Mouse (Mus musculus) v-Abl transformed pro-B cells (cell line): ENCODE results near the gene Rimbp3.
"Not testable (repeated sequence)": the region's sequence is repeated elsewhere in the genome, so short reads cannot be mapped to it uniquely, and the experiment has no call there.

Experiments used
- in situ Hi-C, 2 experiments: fragments of 400-800 bp; cut with MboI; formaldehyde crosslinking; loops; one replicate each; pipeline ENCODE4 v1.15.1; 2025; ENCODE audit not compliant: unreplicated experiment in 2 of 2

Rimbp3 gene

DNA sequence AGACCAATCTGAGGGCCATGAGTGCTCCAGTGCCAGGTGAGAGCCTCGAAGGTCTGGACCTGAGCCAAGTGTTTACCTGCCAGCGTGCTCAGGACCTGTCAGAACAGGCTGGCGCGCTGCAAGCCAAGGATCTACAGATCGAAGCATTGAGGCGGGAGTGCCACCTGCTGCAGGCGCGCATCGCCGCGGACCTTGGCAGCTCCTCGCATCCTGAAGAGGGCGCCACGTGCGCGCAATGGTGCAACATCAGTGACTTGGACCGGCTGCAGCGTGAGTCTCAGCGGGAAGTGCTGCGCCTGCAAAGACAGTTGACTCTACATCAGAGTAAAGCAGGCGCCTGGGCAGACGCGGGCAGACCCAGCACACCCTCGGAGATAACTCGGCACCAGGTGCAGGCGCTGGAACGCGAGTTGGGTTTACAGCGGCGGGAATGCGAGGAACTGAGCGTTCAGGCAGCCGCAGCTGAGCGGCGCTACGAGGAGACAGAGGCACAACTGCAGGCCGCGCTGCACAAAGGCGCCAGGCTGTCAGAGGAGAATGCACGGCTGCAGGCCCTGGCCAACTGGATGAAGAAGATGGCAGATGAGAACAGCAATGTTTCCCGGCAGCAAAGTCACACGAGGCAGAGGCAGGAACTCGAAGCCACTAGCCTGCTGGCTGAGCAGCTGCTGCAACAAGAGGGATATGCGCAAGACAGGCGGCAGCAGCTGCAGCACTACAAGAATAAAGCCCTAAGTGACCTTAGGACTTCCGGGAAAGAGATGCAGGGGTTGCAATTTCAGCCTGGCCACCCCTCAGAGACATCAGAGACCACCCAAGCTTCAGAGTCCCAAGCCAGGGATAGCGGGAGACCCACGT is 1.8 kb downstream of the Rimbp3 start:
- in situ Hi-C loops: loop anchor here (5.0 to 10.0 kb wide), 3 partner anchors 62 to 345 kb away; partner anchors contain the start of genes Igll1 (in 1 of the 2) and Tmem191c (in 1 of the 2)

DNA sequence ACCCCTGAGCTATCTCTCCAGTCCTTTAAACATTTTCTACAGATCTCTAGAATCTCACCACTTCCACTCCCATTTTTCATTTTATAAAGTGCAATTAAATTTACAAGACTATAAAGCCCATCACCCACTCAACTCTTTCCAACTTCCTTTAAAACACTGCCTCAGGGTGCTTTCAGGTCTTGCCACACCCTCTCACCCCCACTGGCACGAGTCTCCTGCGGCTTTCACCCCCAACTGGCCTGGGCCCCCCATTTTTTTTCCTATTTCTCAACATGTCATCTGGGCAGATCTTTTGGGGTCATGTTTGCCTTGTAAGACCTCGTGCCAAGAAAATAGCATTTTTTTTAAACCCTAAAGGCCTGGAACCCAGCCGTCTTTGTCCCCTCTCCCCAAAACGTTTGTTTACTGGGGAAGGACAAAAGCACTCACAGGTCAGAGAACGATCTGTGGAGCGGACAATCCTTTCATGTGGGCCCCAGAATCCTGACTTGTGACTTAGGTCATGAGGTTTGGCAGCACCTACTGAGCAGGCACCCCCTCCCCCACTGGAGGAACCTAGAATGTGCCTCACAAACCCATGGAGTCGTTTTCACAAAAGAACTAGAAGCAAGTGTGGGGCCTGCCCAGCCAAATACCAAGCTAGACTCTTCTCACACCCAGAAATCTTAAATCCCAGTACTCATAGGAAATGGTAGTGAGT is 8.7 kb downstream of the Rimbp3 start:
- in situ Hi-C loops: no loop called here

DNA sequence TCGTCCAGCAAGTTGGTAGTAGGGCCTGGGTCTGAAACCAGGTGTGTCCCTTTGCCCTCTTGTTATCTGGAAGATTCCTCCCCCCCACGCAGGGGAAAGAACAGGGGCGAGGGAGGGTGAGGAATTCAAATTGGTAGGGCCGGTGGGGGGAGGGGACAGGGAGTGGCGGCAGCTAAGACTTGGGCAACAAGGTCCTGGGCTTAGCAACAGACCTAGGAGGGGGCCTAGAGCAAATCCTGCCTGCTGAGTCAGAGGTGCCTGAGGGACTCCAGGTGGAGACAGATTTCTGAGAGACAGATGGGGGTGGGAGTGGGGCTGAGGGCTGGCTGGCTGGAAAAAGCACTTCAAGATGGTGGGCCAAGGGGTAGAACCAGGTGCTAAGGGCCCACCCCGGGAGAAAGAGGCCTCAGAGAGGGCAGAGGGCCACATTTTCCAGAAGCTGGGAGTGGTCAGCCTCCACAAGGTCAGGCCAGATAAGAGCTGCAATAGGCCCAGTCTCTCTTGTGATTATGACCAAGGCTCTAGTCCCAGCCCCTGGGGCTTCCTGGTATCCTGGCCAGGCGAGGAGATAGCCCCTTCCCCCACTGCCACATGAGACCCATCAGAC is 11.8 kb downstream of the Rimbp3 start:
- in situ Hi-C loops: no loop called here

DNA sequence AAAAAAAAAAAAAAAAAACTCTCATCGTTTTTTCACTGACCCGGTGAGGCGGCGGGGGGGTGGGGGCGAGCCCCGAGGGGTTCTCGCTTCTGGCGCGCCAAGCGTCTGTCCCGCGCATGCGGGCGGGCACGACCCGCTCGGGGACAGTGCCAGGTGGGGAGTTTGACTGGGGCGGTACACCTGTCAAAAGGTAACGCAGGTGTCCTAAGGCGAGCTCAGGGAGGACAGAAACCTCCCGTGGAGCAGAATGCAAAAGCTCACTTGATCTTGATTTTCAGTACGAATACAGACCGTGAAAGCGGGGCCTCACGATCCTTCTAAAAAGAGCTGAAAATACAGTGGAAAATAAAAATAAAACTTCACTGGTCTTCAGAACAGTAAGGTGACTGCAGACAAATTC is 13.8 kb downstream of the Rimbp3 start:
- in situ Hi-C loops: no loop called here

DNA sequence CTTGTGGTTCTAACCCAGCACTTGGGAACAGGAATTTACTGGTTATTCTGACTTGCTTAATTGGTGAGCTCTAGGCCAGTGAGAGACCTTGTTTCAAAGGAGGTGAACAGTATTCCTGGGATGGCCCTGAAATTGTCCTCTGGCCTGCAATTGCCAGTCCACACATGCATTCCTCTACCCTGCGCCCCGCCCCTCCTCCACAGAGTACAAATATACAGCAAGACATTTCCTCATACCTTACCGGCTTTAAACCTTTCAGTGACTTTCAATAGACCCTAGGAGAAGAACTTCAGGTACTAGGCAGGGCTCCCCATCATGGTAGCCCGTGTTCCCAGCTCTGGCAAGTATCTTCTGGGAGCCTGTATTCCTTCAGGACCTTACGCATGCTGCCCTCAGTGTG is 17.2 kb downstream of the Rimbp3 start:
- in situ Hi-C loops: no loop called here

DNA sequence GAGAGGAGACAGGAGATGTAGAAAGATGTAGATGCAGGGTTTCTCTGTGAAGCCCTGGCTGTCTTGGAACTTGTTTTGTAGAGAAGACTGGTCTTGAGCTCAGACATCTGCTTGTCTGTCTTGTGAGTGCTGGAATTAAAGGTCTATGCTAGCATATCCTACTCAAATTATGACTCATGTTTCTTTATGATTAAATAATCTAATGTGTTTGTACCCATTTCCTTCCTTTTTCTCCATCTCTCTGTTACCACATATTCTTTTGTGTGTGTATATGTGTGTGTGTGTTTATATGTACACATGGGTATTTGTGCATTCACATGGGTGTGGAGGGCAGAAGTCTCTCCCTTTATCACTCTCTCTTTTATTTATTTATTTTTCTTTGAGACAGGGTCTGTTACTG is 18.1 kb downstream of the Rimbp3 start:
- in situ Hi-C loops: no loop called here

DNA sequence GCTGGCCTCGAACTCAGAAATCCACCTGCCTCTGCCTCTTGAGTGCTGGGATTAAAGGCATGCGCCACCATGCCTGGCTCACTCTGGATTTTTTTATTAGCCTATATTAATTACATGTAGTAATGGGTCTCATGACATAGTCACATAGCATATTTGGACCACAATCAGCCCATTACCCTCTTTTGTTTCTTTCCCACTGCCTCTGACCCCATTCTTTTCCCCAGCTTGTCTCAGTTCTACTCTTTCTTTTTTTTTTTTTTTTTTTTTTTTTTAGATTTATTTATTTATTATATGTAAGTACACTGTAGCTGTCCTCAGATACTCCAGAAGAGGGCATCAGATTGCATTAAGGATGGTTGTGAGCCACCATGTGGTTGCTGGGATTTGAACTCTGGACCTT is 23.1 kb downstream of the Rimbp3 start:
- in situ Hi-C loops: not testable (repeated sequence)

DNA sequence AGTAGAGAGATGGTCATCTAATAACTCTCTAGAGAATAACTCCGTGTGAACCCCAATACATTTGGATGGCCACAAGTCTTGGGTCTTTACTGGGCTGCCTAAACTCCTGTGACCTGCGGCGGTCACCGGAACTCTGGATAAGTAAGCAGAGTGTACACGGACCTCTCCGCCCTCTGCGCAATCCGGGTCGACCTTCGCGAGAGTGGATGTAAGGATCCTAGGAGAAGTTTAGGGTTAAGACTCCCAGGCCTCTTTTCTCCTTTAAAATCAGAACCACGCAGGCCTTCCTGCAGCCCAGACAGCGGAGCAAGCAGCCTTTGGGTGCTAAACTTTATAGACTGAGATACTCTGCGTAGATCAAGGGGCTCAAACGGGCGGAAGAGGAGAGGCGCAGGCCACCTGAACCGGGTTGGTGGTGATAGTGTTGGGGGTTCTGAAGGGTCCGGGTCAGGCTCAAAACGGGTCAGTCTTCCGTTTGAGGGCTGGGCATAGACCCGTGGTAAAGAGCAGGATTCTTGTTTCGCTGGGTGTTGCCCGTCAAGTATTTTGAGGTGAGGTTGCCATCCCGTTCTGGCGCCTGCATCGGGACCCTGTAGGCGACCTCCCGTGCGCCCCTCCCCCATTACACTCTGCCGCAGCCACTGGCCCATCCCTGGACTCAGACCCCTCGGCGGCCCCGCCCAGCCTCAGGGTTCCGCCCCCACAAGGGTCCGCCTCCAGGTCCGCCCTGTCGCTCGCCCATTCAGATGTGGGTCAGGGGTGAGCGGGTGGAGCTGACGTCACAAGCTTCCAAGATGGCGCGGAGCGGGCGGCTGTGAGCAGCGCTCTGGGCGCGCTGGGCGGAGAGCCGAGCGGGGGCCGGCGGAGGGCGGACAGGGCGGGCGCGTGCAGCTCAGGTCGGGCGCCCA is 24.6 kb downstream of the Rimbp3 start, which contains the start of gene Hic2:
Gene Hic2 (plus strand): TSS at position 779 of the 908 bp plus-strand sequence.
- in situ Hi-C loops: no loop called here

DNA sequence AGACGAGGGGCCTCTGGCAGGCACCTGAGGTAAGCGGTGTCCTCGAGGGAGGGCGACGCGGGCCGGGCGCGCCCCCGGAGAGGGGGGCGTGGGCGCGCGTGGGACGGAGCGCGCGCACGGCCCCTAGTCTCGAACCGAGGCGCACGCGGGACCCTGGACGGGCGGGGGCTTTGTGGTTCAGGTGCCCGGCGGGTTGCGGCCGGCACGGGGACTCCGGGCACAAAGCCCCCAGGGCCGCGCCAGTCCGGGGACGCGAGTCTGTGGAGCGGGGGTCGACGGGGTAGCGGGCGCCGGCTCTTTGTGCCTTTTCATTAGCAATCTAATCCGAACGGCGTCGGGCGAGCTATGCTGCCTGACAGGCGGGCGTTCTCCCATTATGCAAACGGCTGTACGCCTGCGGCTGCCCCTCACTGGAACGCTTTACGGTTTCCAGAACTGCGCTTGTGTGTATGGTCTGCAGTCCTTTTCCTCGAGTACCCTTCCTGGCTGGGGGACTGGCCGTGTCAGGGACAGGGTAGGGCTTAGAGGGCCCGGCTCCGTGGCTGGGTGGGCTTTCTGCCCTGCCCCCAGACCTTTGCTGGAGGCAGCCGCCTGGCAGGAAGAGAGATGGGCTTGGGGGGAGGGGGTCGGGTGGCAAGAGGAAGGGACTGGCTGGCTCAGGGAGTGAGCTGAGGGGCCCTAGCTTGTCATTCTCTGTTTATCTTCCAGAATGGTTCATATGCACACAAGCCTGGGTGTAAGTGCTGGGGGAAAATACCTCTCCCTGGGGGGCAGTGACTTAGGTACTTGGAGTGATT is 25.5 kb downstream of the Rimbp3 start:
- in situ Hi-C loops: no loop called here

DNA sequence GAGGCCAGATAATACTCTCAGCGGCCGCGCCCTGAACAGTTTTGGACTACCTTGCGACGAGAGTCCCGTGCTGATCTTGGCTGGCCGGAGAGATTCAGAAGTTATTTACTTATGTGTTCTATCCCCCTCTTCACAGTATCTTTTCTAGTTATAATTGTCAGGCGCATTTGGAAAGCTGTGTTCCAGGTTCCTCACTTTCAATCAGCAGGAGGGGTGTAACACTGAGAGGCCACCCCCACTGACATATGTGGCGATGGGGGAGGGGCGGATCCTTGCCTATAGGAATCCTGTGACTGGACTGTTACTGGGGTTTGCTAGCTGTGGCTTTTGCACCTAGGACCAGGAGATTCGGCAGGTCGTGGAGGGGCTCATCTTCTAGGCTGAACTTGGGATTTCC is 26.1 kb downstream of the Rimbp3 start:
- in situ Hi-C loops: no loop called here

DNA sequence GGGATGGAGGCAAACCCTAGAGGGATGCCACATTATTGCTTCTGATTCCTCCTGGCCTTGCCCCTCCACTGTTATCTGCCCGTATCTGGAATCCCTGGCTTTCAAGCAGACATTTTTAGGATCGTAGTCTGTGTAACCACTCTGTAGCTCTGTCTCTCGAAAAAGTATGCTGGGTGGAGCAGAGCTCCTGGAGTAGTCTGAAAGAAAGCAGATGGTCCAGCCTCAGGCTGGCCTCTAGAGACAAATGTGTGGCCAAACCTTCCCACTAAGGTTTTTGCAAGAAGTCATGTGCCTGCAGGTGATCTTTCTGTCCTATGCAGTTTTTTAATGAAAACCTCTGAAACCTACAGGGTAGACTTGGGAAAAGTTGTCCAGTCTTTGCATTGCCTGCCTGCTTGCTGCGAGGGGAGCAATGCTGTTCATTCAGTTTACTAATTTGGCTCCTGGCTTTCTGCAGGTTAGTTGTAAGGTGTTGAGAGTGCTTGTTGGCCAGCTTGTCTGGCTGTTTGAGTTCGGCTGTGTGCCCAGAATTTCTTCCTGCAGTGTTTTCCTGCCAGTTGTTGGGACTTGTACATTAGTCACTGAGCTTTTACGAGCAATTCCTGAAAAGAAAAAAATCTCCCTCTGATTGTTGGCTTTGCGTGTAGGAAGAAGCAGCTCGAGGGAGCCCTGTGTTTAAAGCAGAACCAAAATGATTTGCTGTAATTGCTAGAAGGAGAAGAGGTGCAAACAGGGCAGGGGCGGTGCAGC is 26.7 kb downstream of the Rimbp3 start:
- in situ Hi-C loops: no loop called here

DNA sequence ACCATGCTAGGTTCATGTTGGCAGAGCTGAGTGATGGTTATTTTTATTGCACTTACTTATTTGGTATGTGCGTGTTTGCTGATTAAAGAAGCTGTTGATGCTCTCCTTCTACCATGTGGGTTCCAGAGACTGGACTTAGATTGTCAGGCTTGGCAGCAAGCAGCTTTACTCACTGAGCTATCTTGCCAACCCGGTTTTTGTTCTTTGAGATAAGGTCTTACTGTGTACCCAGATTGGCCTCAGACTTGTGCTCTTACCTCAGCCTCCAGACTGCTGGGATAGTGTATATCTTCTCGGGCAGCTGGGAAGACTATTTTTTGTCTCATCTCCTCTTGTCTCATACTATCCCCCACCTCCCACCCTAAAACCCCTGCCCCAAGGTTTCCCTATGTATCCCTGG is 29.2 kb downstream of the Rimbp3 start:
- in situ Hi-C loops: no loop called here

DNA sequence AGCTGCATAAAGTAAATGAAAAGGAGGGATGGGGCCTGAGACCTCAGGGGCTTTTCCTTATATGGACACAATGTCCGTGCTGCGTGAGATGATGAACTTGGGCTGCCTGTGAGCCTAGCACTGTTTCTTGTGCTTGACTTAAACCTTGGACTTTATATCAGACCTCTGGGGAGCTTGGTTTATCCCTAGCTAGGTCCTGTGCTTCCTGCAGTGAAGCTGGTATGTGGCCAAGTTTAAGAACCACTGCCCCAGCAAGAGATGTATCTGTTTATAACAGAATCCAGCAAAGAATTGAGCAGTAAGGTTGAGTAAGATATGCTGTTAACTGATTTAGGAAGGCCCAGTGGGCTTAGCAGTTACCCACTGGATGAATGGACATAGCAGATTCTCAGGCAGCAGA is 31.0 kb downstream of the Rimbp3 start:
- in situ Hi-C loops: no loop called here

DNA sequence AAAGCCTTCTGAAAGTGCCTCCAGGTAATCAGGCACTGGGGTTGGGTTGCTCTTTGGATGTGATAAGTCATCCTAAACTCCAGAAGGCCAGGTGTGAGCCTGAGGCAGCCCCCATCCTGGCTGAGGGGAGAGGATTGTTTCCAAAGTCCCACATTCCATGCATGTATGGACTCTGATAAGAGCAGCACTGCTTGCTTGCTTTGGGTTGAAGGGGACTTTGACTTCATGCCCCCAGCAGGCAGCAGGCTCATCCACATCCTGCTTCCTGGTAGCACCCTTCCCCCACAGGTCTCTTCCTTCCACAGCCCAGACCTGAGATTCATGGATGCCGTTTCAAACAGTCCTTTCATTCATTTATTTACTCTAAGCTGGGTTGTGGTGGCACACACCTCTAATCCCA is 35.3 kb downstream of the Rimbp3 start:
- in situ Hi-C loops: no loop called here

DNA sequence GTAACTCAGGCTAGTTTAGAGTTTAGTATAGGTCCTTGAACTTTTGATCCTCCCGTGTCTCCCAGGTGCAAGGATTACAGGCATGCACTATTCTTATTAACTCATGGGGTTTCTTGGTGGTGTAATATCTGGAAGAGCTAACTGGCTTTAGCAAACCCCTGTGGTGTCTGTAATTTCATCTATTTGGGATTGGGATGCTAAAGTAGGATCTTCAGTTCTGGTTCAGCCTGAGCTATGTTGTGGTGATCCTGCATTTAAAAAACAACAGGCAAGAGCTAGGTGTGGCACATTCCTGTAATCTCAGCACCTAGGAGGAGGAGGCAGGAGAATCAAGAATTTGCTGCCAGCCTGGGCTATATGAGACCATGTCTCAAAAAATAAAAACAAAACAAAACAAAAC is 36.6 kb downstream of the Rimbp3 start:
- in situ Hi-C loops: no loop called here

DNA sequence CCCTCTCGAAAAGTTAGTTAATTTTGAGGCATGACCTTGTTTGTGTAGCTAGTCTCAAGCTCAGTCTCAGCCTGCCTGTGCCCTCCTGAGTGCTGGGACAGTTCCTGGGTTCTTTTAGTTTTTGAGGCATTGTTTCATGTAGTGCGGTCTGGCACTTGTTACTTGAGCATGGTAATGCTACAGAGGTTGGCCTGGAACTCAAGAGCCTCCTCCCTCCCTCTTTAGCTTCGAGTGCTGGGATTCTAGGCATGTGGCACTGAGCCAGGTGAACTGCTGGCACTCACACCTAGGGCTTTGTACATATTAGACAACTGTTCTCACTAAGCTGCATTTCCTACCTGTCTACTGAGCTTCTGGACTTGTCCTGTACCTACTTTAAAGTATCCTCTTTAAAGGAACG is 39.3 kb downstream of the Rimbp3 start:
- in situ Hi-C loops: no loop called here

DNA sequence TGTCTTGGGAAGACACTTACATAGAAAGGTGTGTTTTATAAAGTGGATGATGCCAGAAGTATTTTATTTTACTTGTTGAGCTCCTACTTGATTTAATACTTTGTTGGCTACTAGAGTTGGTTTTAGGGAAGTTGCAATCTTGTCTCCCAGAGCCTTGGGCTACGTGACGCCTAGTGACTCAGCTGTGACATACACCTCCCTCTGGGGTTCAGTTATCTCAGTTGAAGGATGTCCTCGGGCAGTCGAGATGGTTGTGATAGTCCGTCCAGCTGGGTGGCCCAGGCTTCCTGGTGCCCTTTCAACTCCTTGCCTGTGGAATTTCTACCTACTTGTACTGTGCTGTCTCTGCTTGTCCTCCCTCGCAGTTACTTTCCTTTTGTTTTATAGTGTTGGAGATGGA is 40.7 kb downstream of the Rimbp3 start:
- in situ Hi-C loops: no loop called here

DNA sequence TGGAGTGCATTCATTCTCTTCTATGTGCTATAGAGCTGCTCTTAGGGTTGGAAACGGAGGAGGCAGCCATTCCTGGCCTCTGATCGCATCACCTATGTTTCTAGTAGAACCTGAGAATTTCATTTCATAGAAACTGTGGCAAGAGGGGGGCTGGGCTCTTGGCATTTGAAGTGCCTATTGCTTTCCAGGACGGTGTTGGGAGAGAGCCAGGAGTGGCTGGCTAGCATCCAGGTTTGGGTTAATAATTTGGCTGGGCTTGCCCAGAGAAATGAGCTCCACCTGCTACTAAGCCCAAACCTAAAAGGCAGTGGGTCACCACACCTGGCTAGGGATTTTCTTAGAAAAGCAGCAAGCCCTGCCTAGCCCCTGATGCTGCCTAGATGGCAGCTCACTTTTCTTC is 43.1 kb downstream of the Rimbp3 start:
- in situ Hi-C loops: no loop called here

DNA sequence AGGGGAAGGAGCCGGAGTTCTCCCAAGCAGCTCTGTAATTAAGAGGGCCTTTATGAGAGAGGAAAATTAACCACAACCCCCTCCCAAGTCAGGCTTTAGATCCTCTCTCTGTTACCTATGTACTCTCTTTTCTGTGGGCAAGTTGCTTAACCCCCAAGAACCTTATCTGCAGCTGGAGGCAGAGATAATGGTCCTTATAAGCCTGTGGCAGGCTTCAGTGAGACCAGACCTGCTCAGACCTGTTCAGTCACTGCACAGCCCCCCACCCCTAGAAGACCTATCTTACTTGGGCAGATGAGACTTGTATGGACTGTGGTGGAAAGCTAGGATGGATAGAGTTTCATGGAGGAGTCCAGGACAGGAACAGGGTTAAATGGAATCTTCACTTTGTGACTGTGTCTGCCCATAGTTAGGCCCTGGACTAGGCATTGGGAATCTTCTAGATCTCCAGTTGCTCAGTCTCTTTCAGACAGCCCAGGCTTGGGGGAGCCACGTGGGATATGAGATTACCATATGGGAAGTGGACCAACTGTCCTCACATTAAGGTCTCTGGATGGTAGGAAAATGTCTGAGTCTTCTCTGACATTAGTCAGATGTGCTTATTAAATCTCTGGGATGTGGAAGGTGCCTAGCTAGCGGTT is 43.8 kb downstream of the Rimbp3 start:
- in situ Hi-C loops: no loop called here
